Mouse (Mus musculus): Measurements from ENCODE around the gene Zcchc10.

DNA sequence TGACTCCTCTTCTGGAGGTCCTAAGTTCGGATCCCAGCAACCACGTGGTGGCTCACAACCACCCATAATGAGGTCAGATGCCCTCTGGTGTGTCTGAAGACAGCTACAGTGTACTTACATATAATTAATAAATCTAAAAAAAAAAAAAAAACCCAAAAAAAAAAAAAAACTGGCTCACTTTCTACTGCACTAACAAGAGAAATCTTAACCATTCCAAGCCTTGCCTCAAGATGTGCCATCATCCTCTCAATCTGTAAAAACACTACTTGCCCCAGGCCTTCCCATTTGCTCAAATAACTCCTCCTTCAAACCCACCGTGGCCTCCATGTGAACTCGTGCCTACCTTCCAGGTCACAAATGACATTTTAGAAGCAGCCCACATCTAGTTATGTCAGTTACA is 27.6 kb upstream of the Zcchc10 start:
- no peak for TF ChIP-seq CTCF (IDR thresholded peaks at IDR 0.05; ENCODE audit: insufficient read depth, low read length)
- no peak for TF ChIP-seq POLR2A (IDR thresholded peaks at IDR 0.05; ENCODE audit: borderline replicate concordance, extremely low read depth, low read depth, low read length)
